Mouse (Mus musculus) gastrocnemius, adult 18-20 months (tissue): ENCODE results near the gene Rad51d. TPM values are rescaled to one million over a fixed set of nuclear protein-coding genes. Genes with fewer than 3 reads are reported as not detected.

Experiments used
- DNase-seq: peaks from one replicate; pipeline ENCODE4 v3.0.0; 2021; ENCODE audit warnings: low spot score
- total RNA-seq, 2 experiments: library from RNA; stranded (reverse); gene quantifications; 2 replicates each; pipeline ENCODE4 v1.2.3; 2021

Rad51d gene
- total RNA-seq, 2 experiments from 2014 or later: 2.9 to 4.7 TPM

- no peak for DNase-seq
Observed at GRCm38 (mm10) chr11:82897478-82897877, 7.1 kb upstream of the Rad51d start.

- DNase-seq: no peak
Observed at GRCm38 (mm10) chr11:82891936-82892335, 1.5 kb upstream of the Rad51d start, which contains the start of gene Fndc8. TSS of gene Fndc8 (plus strand) at chr11:82892124.

GRCm38 (mm10) chr11:82889524-82890341, 681 bp downstream of the Rad51d start:
- DNase-seq: no peak

- DNase-seq: no peak
Observed at GRCm38 (mm10) chr11:82888491-82888946, 1.9 kb downstream of the Rad51d start.

GRCm38 (mm10) chr11:82886559-82886958, 3.9 kb downstream of the Rad51d start:
- DNase-seq: no peak

- no peak for DNase-seq
Observed at GRCm38 (mm10) chr11:82883180-82883579, 7.2 kb downstream of the Rad51d start.

- no peak for DNase-seq
Observed at GRCm38 (mm10) chr11:82877726-82878344, 12.6 kb downstream of the Rad51d start.

- DNase-seq: no peak
Observed at GRCm38 (mm10) chr11:82875631-82876030, 14.8 kb downstream of the Rad51d start.

GRCm38 (mm10) chr11:82874924-82875323, 15.5 kb downstream of the Rad51d start:
- no peak for DNase-seq

- DNase-seq: peak; percentile 93
Observed at GRCm38 (mm10) chr11:82871031-82871446, 19.4 kb downstream of the Rad51d start, which contains the start of gene Rffl. TSS of gene Rffl (minus strand) at chr11:82871210.

- peak; percentile 82 for DNase-seq
Observed at GRCm38 (mm10) chr11:82870173-82871030, 20.0 kb downstream of the Rad51d start.

- DNase-seq: no peak
Observed at GRCm38 (mm10) chr11:82869506-82870172, 20.8 kb downstream of the Rad51d start.

- DNase-seq: no peak
Observed at GRCm38 (mm10) chr11:82867956-82868355, 22.5 kb downstream of the Rad51d start.

- no peak for DNase-seq
Observed at GRCm38 (mm10) chr11:82866850-82867564, 23.4 kb downstream of the Rad51d start.

GRCm38 (mm10) chr11:82865957-82866356, 24.5 kb downstream of the Rad51d start:
- DNase-seq: no peak

- DNase-seq: no peak
Observed at GRCm38 (mm10) chr11:82863488-82863931, 26.9 kb downstream of the Rad51d start.

- DNase-seq: no peak
Observed at GRCm38 (mm10) chr11:82863059-82863458, 27.4 kb downstream of the Rad51d start.

GRCm38 (mm10) chr11:82862638-82863037, 27.8 kb downstream of the Rad51d start:
- no peak for DNase-seq

GRCm38 (mm10) chr11:82861558-82861957, 28.9 kb downstream of the Rad51d start:
- peak; percentile 30 for DNase-seq

GRCm38 (mm10) chr11:82860759-82861158, 29.7 kb downstream of the Rad51d start:
- DNase-seq: no peak
